Mouse (Mus musculus) sigmoid colon, adult 10 weeks (tissue): ENCODE measurements around the gene Sptssb. TPM values are rescaled to one million over a fixed set of nuclear protein-coding genes. Genes with fewer than 3 reads are reported as not detected.

ENCODE experiments used
- polyA plus RNA-seq: library from polyadenylated mRNA; stranded (reverse); fragments of 350-450 nt; fragmentation: Illumina TruSeq; extraction: RNeasy Lipid Tissue Mini Kit (QIAGEN cat#74804); gene quantifications from one replicate; pipeline ENCODE4 v1.2.3, GENCODE M21; 2014; ENCODE audit warnings: low read depth, low replicate concordance

Gene Sptssb
- 110 TPM for polyA plus RNA-seq

GRCm38 (mm10) chr3:69859858-69860588, at the start of gene Sptssb:
Gene Sptssb, minus strand, starts transcription at chr3:69859940.

Other genes starting within 250 kb of the Sptssb start
- 138 TPM for gene Nmd3, start 138.0 kb downstream of the Sptssb start, polyA plus RNA-seq
- not detected for gene Otol1, start 147.7 kb upstream of the Sptssb start, polyA plus RNA-seq